Mouse (Mus musculus) inflammation-experienced regulatory T-cells, adult 16 weeks (primary cell): ENCODE measurements around the gene Olfr118. TPM values are rescaled to one million over a fixed set of nuclear protein-coding genes. Genes with fewer than 3 reads are reported as not detected.

Experiments
- polyA plus RNA-seq: library from polyadenylated mRNA; unstranded; fragments of 100-300 nt; shearing (Covaris generic); gene quantifications from one replicate; pipeline ENCODE4 v1.2.1, GENCODE M21; 2017

Gene Olfr118
- not detected for polyA plus RNA-seq

GRCm38 (mm10) chr17:37666688-37667087, at the start of gene Olfr118:
TSS of gene Olfr118 (plus strand) at chr17:37666988.

GRCm38 (mm10) chr17:37627009-37627408, 39.8 kb upstream of the Olfr118 start, which contains the start of the genes Olfr115 and Olfr116:
TSS of gene Olfr115 (minus strand) at chr17:37627109.
TSS of gene Olfr116 (minus strand) at chr17:37627199.

GRCm38 (mm10) chr17:37663682-37664081, 3.1 kb upstream of the Olfr118 start, which contains the start of gene Olfr117:
TSS of gene Olfr117 (minus strand) at chr17:37663782.

DNA sequence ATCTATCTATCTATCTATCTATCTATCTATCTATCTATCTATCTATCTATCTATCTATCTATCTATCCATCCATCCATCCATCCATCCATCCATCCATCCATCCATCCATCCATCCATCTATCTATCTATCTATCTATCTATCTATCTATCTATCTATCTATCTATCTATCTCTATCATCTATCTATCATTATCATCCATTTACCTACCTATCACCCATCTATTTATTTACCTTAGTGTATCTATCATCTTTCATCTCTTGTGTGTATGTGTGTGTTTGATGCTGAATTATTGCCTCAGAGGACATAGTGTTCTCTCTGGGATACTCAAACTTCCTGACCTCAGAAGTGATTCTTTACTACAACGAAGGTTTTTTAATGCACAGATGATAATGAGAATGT, 29.5 kb downstream of the Olfr118 start, which contains the start of gene Olfr119:
Olfr119 (plus strand) TSS at position 301 of the 400 bp plus-strand sequence.

DNA sequence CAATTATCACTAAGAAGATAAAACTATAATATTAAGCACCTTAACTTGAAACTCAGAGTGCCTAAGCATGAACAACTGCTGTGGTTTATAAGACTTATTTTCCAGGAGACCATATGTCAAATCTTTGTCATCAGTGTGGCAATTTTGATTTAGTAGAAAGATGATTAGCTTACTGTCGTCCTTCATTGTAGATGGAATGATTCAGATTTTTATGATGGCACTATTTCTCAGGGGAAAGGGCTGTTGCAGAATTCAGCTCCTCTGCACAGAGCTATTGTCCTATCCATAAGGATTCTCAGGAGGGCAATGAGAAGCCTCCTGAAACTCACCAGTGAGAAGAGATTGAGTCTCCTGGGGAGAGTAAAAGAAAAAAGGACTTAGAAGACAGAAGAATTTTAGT, 54.7 kb downstream of the Olfr118 start, which contains the start of gene Olfr120:
Olfr120 (plus strand) TSS at position 301 of the 400 bp plus-strand sequence.

Other genes starting within 250 kb of the Olfr118 start
- gene Olfr108, start 221.5 kb upstream of the Olfr118 start, polyA plus RNA-seq: not detected
- gene Olfr109, start 208.1 kb upstream of the Olfr118 start, polyA plus RNA-seq: not detected
- gene H2-M2, start 183.4 kb upstream of the Olfr118 start, polyA plus RNA-seq: not detected
- gene Olfr110, start 174.5 kb upstream of the Olfr118 start, polyA plus RNA-seq: not detected
- not detected for gene Olfr111, start 159.0 kb upstream of the Olfr118 start, polyA plus RNA-seq
- 0.24 TPM for gene Olfr112, start 97.5 kb upstream of the Olfr118 start, polyA plus RNA-seq
- gene Olfr113, start 89.3 kb upstream of the Olfr118 start, polyA plus RNA-seq: not detected
- gene Olfr114, start 74.2 kb upstream of the Olfr118 start, polyA plus RNA-seq: not detected
- gene Olfr115, start 39.9 kb upstream of the Olfr118 start, polyA plus RNA-seq: not detected
- gene Olfr116, start 39.8 kb upstream of the Olfr118 start, polyA plus RNA-seq: not detected
- gene Olfr117, start 3.2 kb upstream of the Olfr118 start, polyA plus RNA-seq: not detected
- not detected for gene Olfr119, start 29.6 kb downstream of the Olfr118 start, polyA plus RNA-seq
- not detected for gene Olfr120, start 54.8 kb downstream of the Olfr118 start, polyA plus RNA-seq
- gene Olfr121, start 81.9 kb downstream of the Olfr118 start, polyA plus RNA-seq: not detected
- gene Olfr122, start 101.6 kb downstream of the Olfr118 start, polyA plus RNA-seq: not detected
- not detected for gene Olfr123, start 126.5 kb downstream of the Olfr118 start, polyA plus RNA-seq
- not detected for gene Olfr124, start 132.9 kb downstream of the Olfr118 start, polyA plus RNA-seq
- not detected for gene Olfr125, start 166.0 kb downstream of the Olfr118 start, polyA plus RNA-seq
- not detected for gene Olfr126, start 180.5 kb downstream of the Olfr118 start, polyA plus RNA-seq
- not detected for gene Olfr127, start 233.4 kb downstream of the Olfr118 start, polyA plus RNA-seq